Mouse (Mus musculus): ENCODE results near the gene Slc46a3. TPM values are rescaled to one million over a fixed set of nuclear protein-coding genes. Genes with fewer than 3 reads are reported as not detected.
A peak's percentile ranks its signal among the peaks of the same experiment; 100 is the strongest.
"Not testable (repeated sequence)": the region's sequence is repeated elsewhere in the genome, so short reads cannot be mapped to it uniquely, and the experiment has no call there.

Slc46a3 gene
- polyA plus RNA-seq, 1 experiment: 7.9 TPM

GRCm38 (mm10) chr5:147903166-147903565 lies 8.6 kb upstream of the Slc46a3 start:
- H3K4me1 ChIP-seq (ENCODE audit: control insufficient read depth, insufficient read depth, insufficient read length, low read length): no peaks in the 10 kb centered on the region
- H3K27ac ChIP-seq (replicated peaks; ENCODE audit: low read depth, low read length): no peak overlapping the region

GRCm38 (mm10) chr5:147902008-147902757 lies 7.6 kb upstream of the Slc46a3 start:
- no peaks in the 10 kb centered on the region for H3K4me1 ChIP-seq (ENCODE audit: control insufficient read depth, insufficient read depth, insufficient read length, low read length)
- H3K27ac ChIP-seq (replicated peaks; ENCODE audit: low read depth, low read length): no peak overlapping the region
- no peak overlapping the region for H3K4me3 ChIP-seq (ENCODE audit: insufficient read depth, low read depth, low read length)

More at GRCm38 (mm10) chr5:147903166-147903565, 8.6 kb upstream of the Slc46a3 start:
- no peak overlapping the region for H3K4me3 ChIP-seq (ENCODE audit: insufficient read depth, low read depth, low read length)

- Histone ChIP-seq H3K4me3 (ENCODE audit: insufficient read depth, low read depth, low read length) (no peak overlapping the region), H3K27ac (replicated peaks; ENCODE audit: low read depth, low read length) (no peak overlapping the region), H3K4me1 (ENCODE audit: control insufficient read depth, insufficient read depth, insufficient read length, low read length) (peaks cover 4% of the 10 kb centered on the region; the same call in 1 of the 2 replicates)
These were observed 4.4 kb upstream of the Slc46a3 start for GRCm38 (mm10) chr5:147898968-147899549.

GRCm38 (mm10) chr5:147898254-147898653 lies 3.6 kb upstream of the Slc46a3 start:
- Histone ChIP-seq H3K4me1 (ENCODE audit: control insufficient read depth, insufficient read depth, insufficient read length, low read length) (peaks cover 4% of the 10 kb centered on the region; the same call in 1 of the 2 replicates), H3K4me3 (ENCODE audit: insufficient read depth, low read depth, low read length) (no peak overlapping the region), H3K27ac (replicated peaks; ENCODE audit: low read depth, low read length) (no peak overlapping the region)

GRCm38 (mm10) chr5:147896501-147896900 lies 1.9 kb upstream of the Slc46a3 start:
- not testable (repeated sequence) for H3K27ac ChIP-seq (replicated peaks; ENCODE audit: low read depth, low read length); H3K4me1 ChIP-seq (ENCODE audit: control insufficient read depth, insufficient read depth, insufficient read length, low read length); H3K4me3 ChIP-seq (ENCODE audit: insufficient read depth, low read depth, low read length)

GRCm38 (mm10) chr5:147895436-147896198 lies 1.0 kb upstream of the Slc46a3 start:
- H3K4me1 ChIP-seq (ENCODE audit: control insufficient read depth, insufficient read depth, insufficient read length, low read length): peaks cover 4% of the 10 kb centered on the region; the same call in 1 of the 2 replicates
- peak overlapping the region; percentile 34 for H3K4me3 ChIP-seq (ENCODE audit: insufficient read depth, low read depth, low read length)
- H3K27ac ChIP-seq (replicated peaks; ENCODE audit: low read depth, low read length): no peak overlapping the region

- Histone ChIP-seq H3K27ac (replicated peaks; ENCODE audit: low read depth, low read length) (peak overlapping the region; percentile 74), H3K4me3 (ENCODE audit: insufficient read depth, low read depth, low read length) (peak overlapping the region; percentile 73), H3K4me1 (ENCODE audit: control insufficient read depth, insufficient read depth, insufficient read length, low read length) (peaks cover 4% of the 10 kb centered on the region; the same call in 1 of the 2 replicates)
These were observed 705 bp downstream of the Slc46a3 start for GRCm38 (mm10) chr5:147893766-147894454.

- no peak overlapping the region for H3K27ac ChIP-seq (replicated peaks; ENCODE audit: low read depth, low read length)
- H3K4me3 ChIP-seq (ENCODE audit: insufficient read depth, low read depth, low read length): no peak overlapping the region
- peaks cover 4% of the 10 kb centered on the region; the same call in 1 of the 2 replicates for H3K4me1 ChIP-seq (ENCODE audit: control insufficient read depth, insufficient read depth, insufficient read length, low read length)
These were observed 1.5 kb downstream of the Slc46a3 start for GRCm38 (mm10) chr5:147893143-147893542.

- Histone ChIP-seq H3K4me3 (ENCODE audit: insufficient read depth, low read depth, low read length) (no peak overlapping the region), H3K27ac (replicated peaks; ENCODE audit: low read depth, low read length) (no peak overlapping the region)
These were observed 1.9 kb downstream of the Slc46a3 start for GRCm38 (mm10) chr5:147892735-147893134.

GRCm38 (mm10) chr5:147888313-147889297 lies 6.0 kb downstream of the Slc46a3 start:
- H3K27ac ChIP-seq (replicated peaks; ENCODE audit: low read depth, low read length): no peak overlapping the region
- H3K4me3 ChIP-seq (ENCODE audit: insufficient read depth, low read depth, low read length): no peak overlapping the region
- no peaks in the 10 kb centered on the region for H3K4me1 ChIP-seq (ENCODE audit: control insufficient read depth, insufficient read depth, insufficient read length, low read length)

More at GRCm38 (mm10) chr5:147892735-147893134, 1.9 kb downstream of the Slc46a3 start:
- H3K4me1 ChIP-seq (ENCODE audit: control insufficient read depth, insufficient read depth, insufficient read length, low read length): peaks cover 4% of the 10 kb centered on the region; the same call in 1 of the 2 replicates

GRCm38 (mm10) chr5:147883581-147883980 lies 11.0 kb downstream of the Slc46a3 start:
- no peaks in the 10 kb centered on the region for H3K4me1 ChIP-seq (ENCODE audit: control insufficient read depth, insufficient read depth, insufficient read length, low read length)
- no peak overlapping the region for H3K4me3 ChIP-seq (ENCODE audit: insufficient read depth, low read depth, low read length)
- no peak overlapping the region for H3K27ac ChIP-seq (replicated peaks; ENCODE audit: low read depth, low read length)

GRCm38 (mm10) chr5:147879971-147880682 lies 14.5 kb downstream of the Slc46a3 start:
- no peaks in the 10 kb centered on the region for H3K4me1 ChIP-seq (ENCODE audit: control insufficient read depth, insufficient read depth, insufficient read length, low read length)
- no peak overlapping the region for H3K4me3 ChIP-seq (ENCODE audit: insufficient read depth, low read depth, low read length)
- no peak overlapping the region for H3K27ac ChIP-seq (replicated peaks; ENCODE audit: low read depth, low read length)

GRCm38 (mm10) chr5:147877520-147877919 lies 17.1 kb downstream of the Slc46a3 start:
- Histone ChIP-seq H3K27ac (replicated peaks; ENCODE audit: low read depth, low read length) (no peak overlapping the region), H3K4me1 (ENCODE audit: control insufficient read depth, insufficient read depth, insufficient read length, low read length) (no peaks in the 10 kb centered on the region), H3K4me3 (ENCODE audit: insufficient read depth, low read depth, low read length) (no peak overlapping the region)
